Mouse (Mus musculus): ENCODE data around the gene Mpeg1. TPM values are rescaled to one million over a fixed set of nuclear protein-coding genes. Genes with fewer than 3 reads are reported as not detected.

Gene Mpeg1
- polyA plus RNA-seq (2016; fragmentation: Nextera tagmentation; extraction: Ambion mirVana), result 0.08 and 0.17 TPM in 2 replicates

DNA sequence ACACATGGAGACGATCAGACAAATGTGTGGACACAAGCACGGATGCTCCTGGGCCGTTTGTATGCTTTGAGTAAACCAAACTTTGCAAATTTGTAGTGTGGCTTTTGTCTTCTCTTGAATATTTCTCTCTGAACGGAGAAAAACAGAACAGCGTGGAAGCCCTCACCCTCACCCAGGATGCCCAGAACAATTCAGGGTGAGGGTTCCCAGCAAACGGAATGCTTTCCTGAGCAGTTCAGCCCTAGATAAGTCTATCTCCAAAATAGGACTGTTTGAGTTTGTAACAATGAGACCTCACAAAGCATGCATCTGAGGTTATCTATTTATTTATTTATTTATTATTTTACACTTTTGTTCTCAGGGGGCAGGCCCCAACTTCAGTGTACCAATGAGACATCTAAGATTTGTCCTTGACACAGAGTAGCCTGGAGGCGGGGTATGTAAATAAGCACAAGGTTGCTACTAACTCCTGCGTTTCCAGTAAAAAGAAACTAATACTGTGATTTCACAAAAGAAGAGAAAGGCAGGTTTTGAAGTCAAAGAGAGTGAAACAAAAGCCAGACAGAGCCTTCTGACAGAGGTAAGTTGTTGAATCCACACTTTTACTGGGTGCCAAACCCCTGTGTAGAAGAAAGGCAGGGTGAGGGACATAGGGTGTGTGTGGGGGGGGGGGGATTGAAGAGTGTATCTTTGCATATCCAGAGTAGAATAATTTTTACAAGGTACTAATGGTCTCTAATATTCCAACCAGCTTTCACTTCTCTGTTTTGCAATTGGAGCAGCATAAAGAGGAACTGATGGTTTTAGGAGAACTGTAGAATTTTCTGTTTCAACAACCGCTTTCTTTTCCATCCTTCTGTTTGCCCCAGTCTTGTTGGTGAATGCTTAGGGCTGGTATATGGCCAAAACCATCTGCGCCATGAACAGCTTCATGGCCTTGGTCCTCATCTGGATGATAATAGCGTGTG, at the start of gene Mpeg1:
TSS of gene Mpeg1 (plus strand) at position 498 of the 968 bp plus-strand sequence.
- Histone ChIP-seq H3K27ac (replicated peaks) (no peak within 1 kb of the TSS), H3K4me1 (peaks cover 8% of the 10 kb centered on the region), H3K27me3 (replicated peaks; ENCODE audit: low read depth, poor library complexity, severe bottlenecking) (no peaks in the 10 kb centered on the region), H3K36me3 (replicated peaks) (no peaks in the 10 kb centered on the region), H3K4me3 (no peak within 1 kb of the TSS), H3K9me3 (no peaks in the 10 kb centered on the region)
- DNase-seq (ENCODE audit: low spot score), result no peak
- 85% methylated on average over 11 of the region's 11 CpGs for WGBS

DNA sequence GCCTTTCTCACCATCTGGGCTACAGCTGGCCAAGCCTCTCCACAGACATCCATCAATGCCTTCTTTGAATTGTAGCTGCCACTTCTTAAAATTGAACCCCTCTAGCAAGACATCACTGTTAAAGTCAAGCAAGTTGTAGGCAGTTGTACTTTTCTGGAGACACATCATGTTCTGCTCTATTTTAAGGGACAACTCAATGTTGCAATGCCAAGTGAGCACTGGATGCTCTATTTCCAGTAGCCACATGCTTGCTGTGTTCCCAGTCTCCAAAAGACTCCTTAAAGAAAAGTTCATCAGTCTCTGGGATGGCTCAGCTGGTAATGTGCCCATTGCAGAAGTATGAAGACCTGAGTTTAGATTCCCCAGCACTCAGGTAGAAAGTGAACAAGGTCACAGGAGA, 46.8 kb upstream of the Mpeg1 start:
- Histone ChIP-seq H3K4me3 (no peak overlapping the region), H3K9me3 (no peaks in the 10 kb centered on the region), H3K27me3 (replicated peaks; ENCODE audit: low read depth, poor library complexity, severe bottlenecking) (no peaks in the 10 kb centered on the region), H3K4me1 (no peaks in the 10 kb centered on the region), H3K27ac (replicated peaks) (no peak overlapping the region), H3K36me3 (replicated peaks) (no peaks in the 10 kb centered on the region)
- DNase-seq (ENCODE audit: low spot score), result no peak

- no peak within 1 kb of the TSS for H3K4me3 ChIP-seq
- no peak within 1 kb of the TSS for H3K27ac ChIP-seq (replicated peaks)
- no peaks in the 10 kb centered on the region for H3K27me3 ChIP-seq (replicated peaks; ENCODE audit: low read depth, poor library complexity, severe bottlenecking)
- no peaks in the 10 kb centered on the region for H3K9me3 ChIP-seq
- no peak for DNase-seq (ENCODE audit: low spot score)
- H3K36me3 ChIP-seq (replicated peaks), result no peaks in the 10 kb centered on the region
- H3K4me1 ChIP-seq, result no peaks in the 10 kb centered on the region
These were observed 43.2 kb upstream of the Mpeg1 start, which contains the start of gene Olfr1441 for GRCm38 (mm10) chr19:12417361-12417760. TSS of gene Olfr1441 (plus strand) at chr19:12417433.

DNA sequence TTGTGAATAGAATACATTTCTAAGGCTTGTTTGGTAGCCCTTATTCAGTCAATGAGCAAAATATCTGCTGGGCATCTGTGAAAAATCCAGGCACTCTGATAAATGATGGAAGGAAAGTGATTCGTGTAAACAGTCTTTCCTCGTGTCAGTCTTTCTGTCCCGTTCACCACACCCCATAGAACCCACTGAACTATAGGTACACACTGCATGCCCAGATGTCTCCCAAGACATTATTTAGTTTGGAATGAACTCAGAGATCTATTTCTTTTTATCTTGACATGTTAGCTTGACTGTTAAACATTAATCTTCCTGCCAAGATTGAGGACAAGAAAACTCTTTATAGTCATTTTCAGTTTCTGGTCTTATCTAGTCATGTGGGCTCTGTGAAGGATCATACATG, 42.3 kb upstream of the Mpeg1 start:
- 89% methylated on average over 3 of the region's 3 CpGs for WGBS
- H3K36me3 ChIP-seq (replicated peaks), result no peaks in the 10 kb centered on the region
- no peaks in the 10 kb centered on the region for H3K27me3 ChIP-seq (replicated peaks; ENCODE audit: low read depth, poor library complexity, severe bottlenecking)
- no peak overlapping the region for H3K27ac ChIP-seq (replicated peaks)
- no peaks in the 10 kb centered on the region for H3K9me3 ChIP-seq
- no peak overlapping the region for H3K4me3 ChIP-seq
- no peak for DNase-seq (ENCODE audit: low spot score)
- no peaks in the 10 kb centered on the region for H3K4me1 ChIP-seq

- no peaks in the 10 kb centered on the region for H3K27me3 ChIP-seq (replicated peaks; ENCODE audit: low read depth, poor library complexity, severe bottlenecking)
- H3K36me3 ChIP-seq (replicated peaks), result no peaks in the 10 kb centered on the region
- WGBS, result 82% methylated on average over 6 of the region's 6 CpGs
- no peaks in the 10 kb centered on the region for H3K9me3 ChIP-seq
- no peak overlapping the region for H3K4me3 ChIP-seq
- H3K27ac ChIP-seq (replicated peaks), result no peak overlapping the region
- no peaks in the 10 kb centered on the region for H3K4me1 ChIP-seq
- no peak for DNase-seq (ENCODE audit: low spot score)
These were observed 40.0 kb upstream of the Mpeg1 start for GRCm38 (mm10) chr19:12420555-12420954.

DNA sequence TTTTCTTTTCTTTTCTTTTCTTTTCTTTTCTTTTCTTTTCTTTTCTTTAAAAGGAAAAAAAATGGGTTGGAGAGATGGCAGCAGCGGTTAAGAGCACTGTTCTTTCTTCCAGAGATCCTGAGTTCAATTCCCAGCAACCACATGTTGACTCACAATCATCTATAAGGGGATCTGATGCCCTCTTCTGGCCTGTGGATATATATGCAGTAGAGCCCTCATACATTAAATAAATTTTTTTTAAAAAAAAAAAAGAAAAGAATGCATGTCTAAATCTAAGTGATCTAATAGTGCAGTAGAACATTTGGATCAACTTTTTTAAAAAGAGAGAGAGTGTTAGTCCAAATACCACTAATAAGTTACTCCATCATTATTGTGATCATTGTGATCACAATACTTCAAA, 38.9 kb upstream of the Mpeg1 start:
- DNase-seq (ENCODE audit: low spot score), result no peak
- Histone ChIP-seq H3K9me3 (no peaks in the 10 kb centered on the region), H3K4me3 (no peak overlapping the region), H3K27me3 (replicated peaks; ENCODE audit: low read depth, poor library complexity, severe bottlenecking) (no peaks in the 10 kb centered on the region), H3K4me1 (no peaks in the 10 kb centered on the region), H3K36me3 (replicated peaks) (no peaks in the 10 kb centered on the region), H3K27ac (replicated peaks) (no peak overlapping the region)
- 69% methylated on average over 1 of the region's 1 CpGs for WGBS

DNA sequence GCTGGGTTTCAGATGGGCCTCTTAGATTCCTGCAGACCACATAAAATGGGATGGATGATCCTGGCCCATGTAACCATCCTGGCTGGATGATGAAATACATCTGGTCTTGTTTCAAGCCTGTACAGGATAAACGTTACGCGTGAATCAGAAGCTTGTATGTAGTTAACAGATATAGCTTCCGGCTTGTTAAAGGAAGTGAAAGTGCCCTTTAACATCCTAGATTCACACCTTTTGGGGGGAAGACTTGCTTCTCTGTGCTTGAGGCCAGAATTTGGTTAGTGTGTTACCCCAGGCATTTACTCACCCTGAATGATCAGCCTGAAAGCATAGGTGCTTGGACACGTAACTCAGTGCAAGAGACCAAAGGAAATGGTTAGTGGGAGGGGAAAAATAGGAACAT, 33.5 kb upstream of the Mpeg1 start:
- Histone ChIP-seq H3K9me3 (no peaks in the 10 kb centered on the region), H3K4me3 (no peak overlapping the region), H3K27me3 (replicated peaks; ENCODE audit: low read depth, poor library complexity, severe bottlenecking) (no peaks in the 10 kb centered on the region), H3K36me3 (replicated peaks) (no peaks in the 10 kb centered on the region), H3K27ac (replicated peaks) (no peak overlapping the region), H3K4me1 (no peaks in the 10 kb centered on the region)
- no peak for DNase-seq (ENCODE audit: low spot score)
- 91% methylated on average over 5 of the region's 5 CpGs for WGBS

GRCm38 (mm10) chr19:12427605-12428004, 33.0 kb upstream of the Mpeg1 start, which contains the start of gene Pfpl:
TSS of gene Pfpl (plus strand) at chr19:12427905.
- no peaks in the 10 kb centered on the region for H3K36me3 ChIP-seq (replicated peaks)
- 95% methylated on average over 6 of the region's 6 CpGs for WGBS
- H3K27ac ChIP-seq (replicated peaks), result no peak within 1 kb of the TSS
- no peaks in the 10 kb centered on the region for H3K27me3 ChIP-seq (replicated peaks; ENCODE audit: low read depth, poor library complexity, severe bottlenecking)
- H3K4me3 ChIP-seq, result no peak within 1 kb of the TSS
- H3K9me3 ChIP-seq, result no peaks in the 10 kb centered on the region
- DNase-seq (ENCODE audit: low spot score), result no peak
- no peaks in the 10 kb centered on the region for H3K4me1 ChIP-seq

GRCm38 (mm10) chr19:12433033-12433432, 27.5 kb upstream of the Mpeg1 start:
- no peaks in the 10 kb centered on the region for H3K27me3 ChIP-seq (replicated peaks; ENCODE audit: low read depth, poor library complexity, severe bottlenecking)
- WGBS, result 7% methylated on average over 2 of the region's 2 CpGs
- no peak overlapping the region for H3K27ac ChIP-seq (replicated peaks)
- H3K4me3 ChIP-seq, result no peak overlapping the region
- no peaks in the 10 kb centered on the region for H3K36me3 ChIP-seq (replicated peaks)
- H3K4me1 ChIP-seq, result no peaks in the 10 kb centered on the region
- DNase-seq (ENCODE audit: low spot score), result peak; percentile 23
- H3K9me3 ChIP-seq, result no peaks in the 10 kb centered on the region

DNA sequence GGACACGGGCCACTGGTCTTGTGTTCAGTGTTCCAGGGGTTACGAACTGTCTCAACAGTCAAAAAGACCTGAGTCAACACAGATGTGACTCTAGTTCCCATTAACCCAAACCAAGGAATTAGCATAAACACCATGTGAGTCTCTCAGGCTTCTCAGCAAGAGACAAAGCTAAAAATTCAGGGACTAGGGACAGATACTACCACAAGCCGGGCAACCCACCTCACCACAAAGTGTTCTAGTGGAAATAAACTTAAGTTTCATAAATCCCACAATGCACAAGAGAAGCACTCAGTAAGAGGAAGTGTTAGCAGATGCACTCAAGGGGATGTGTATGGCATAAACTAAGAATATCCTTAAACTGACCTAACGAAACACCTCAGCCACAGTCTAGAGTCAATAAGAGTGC, 25.6 kb upstream of the Mpeg1 start:
- Histone ChIP-seq H3K9me3 (no peaks in the 10 kb centered on the region), H3K27ac (replicated peaks) (no peak overlapping the region), H3K4me3 (no peak overlapping the region), H3K27me3 (replicated peaks; ENCODE audit: low read depth, poor library complexity, severe bottlenecking) (no peaks in the 10 kb centered on the region), H3K4me1 (no peaks in the 10 kb centered on the region), H3K36me3 (replicated peaks) (no peaks in the 10 kb centered on the region)
- no peak for DNase-seq (ENCODE audit: low spot score)
- 87% methylated on average over 4 of the region's 4 CpGs for WGBS

DNA sequence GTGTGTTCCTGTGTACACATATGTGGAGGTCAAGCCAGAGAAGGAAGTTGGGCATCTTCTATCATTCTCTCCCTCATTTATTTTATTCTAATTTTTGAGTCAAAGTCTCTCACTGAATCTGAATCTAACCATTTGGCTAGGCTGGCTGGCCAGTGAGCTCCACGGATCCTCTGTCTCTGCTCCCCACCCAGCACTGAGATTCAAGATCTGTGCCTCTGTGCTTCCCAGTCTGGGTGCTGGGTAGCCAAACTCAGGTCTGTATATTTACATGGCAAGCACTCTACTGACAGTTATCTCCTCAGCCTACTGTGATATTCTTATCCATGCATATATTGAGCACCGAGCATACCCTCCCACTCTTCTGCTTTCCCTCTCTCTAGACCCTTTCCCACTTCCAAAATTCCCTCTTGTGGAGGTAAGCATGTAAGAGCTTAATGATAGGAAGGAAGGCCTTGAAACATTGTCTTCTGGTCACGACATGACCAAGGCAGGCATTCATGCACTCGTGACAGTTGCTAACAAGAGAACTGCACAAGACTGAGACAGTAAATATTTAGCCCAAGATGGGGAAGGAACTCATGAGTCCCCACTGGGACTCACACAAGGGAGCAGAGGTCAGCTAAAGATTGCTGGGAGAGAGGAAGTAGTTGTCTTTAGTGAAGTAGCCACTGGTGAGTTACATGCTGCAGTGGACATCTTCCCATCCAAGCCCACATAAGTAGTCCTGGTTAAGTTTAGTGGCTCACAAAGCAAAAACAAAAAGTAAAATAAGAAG, 24.6 kb upstream of the Mpeg1 start:
- Histone ChIP-seq H3K36me3 (replicated peaks) (no peaks in the 10 kb centered on the region), H3K27me3 (replicated peaks; ENCODE audit: low read depth, poor library complexity, severe bottlenecking) (no peaks in the 10 kb centered on the region), H3K4me1 (no peaks in the 10 kb centered on the region), H3K4me3 (no peak overlapping the region), H3K9me3 (no peaks in the 10 kb centered on the region), H3K27ac (replicated peaks) (no peak overlapping the region)
- 79% methylated on average over 4 of the region's 4 CpGs for WGBS
- DNase-seq (ENCODE audit: low spot score), result no peak

GRCm38 (mm10) chr19:12439581-12439980, 21.0 kb upstream of the Mpeg1 start:
- 48% methylated on average over 1 of the region's 1 CpGs for WGBS
- no peaks in the 10 kb centered on the region for H3K27me3 ChIP-seq (replicated peaks; ENCODE audit: low read depth, poor library complexity, severe bottlenecking)
- no peaks in the 10 kb centered on the region for H3K36me3 ChIP-seq (replicated peaks)
- no peak overlapping the region for H3K4me3 ChIP-seq
- no peaks in the 10 kb centered on the region for H3K4me1 ChIP-seq
- H3K27ac ChIP-seq (replicated peaks), result no peak overlapping the region
- no peak for DNase-seq (ENCODE audit: low spot score)
- no peaks in the 10 kb centered on the region for H3K9me3 ChIP-seq

Measured in embryonic facial prominence, embryonic 10.5 days (tissue).